ENCODE assay signal across 10 mouse cellular contexts in the genomic region with DNA sequence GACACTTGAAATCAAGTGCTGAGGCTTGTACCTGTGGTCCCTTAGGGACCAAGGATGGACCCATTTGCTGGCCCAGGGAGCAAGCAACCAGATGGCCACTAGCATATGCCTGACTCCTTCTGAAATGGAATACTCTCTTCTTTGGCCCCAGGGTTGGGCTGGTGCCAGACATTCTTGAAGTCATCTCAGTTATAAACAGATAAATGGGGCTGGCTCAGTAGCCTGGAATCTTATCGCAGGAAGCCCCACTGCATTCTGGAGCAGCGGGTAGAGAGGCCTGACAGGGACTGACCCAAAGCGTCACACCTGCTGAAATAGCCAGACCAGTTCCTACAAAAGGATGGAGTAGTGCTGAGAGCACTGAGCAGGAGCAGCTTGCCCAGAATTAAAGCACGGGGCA. TPM values are rescaled to one million over a fixed set of nuclear protein-coding genes. Genes with fewer than 3 reads are reported as not detected.
A peak's percentile ranks its signal among the peaks of the same experiment; 100 is the strongest.
DNase-seq lines count a peak whose midpoint lies in the region; ATAC-seq and TF ChIP-seq lines count a peak whose summit lies in the region.
"Had no signal": no experiment of that assay in that cellular context is flagged by ENCODE, and none has a peak within 500 bp of the region (broad histone marks: within the 10 kb centered on the region; RNA-seq: fewer than 3 reads in every experiment).

No protein-coding gene starts in this region.

- no peak overlapping the region for H3K9ac ChIP-seq in heart, embryonic 15.5 days
- H3K9ac ChIP-seq: liver, embryonic 13.5 days had no signal

- peak overlapping the region; percentile 0; the same call in 1 of the 2 replicates for H3K27ac ChIP-seq in heart, embryonic 15.5 days
- H3K27ac ChIP-seq in cerebellum, adult 2 months (ENCODE audit: insufficient read depth, low read length), result peak overlapping the region; percentile 17; the same call in 1 of the 2 replicates
- H3K27ac ChIP-seq in hindbrain, embryonic 10.5 days, result no peak overlapping the region
- H3K27ac ChIP-seq: layer of hippocampus, adult 2 months; liver, embryonic 13.5 days had no signal

- DNase-seq in heart, adult 11 months, result no peak
- DNase-seq in brain, adult 2 months (ENCODE audit: low read depth, low spot score), result peak; percentile 94
- DNase-seq in cerebellum, adult 2 months, result peak; percentile 70 to 85
- DNase-seq in kidney, postnatal 14 days, result peak; percentile 60
- DNase-seq in hindbrain, embryonic 10.5 days (ENCODE audit: low spot score), result no peak
- no peak for DNase-seq in layer of hippocampus, postnatal 10 days (ENCODE audit: low spot score in 2 of 2)
- DNase-seq: liver, embryonic 13.5 days had no signal

- no peaks in the 10 kb centered on the region for H3K27me3 ChIP-seq in heart, embryonic 15.5 days
- no peaks in the 10 kb centered on the region for H3K27me3 ChIP-seq in cerebellum, adult 2 months (ENCODE audit: control insufficient read depth, insufficient read depth, low read length)
- H3K27me3 ChIP-seq in hindbrain, embryonic 10.5 days (ENCODE audit: insufficient read depth, poor library complexity, severe bottlenecking), result no peaks in the 10 kb centered on the region
- H3K27me3 ChIP-seq: liver, embryonic 13.5 days had no signal

- no peaks in the 10 kb centered on the region for H3K9me3 ChIP-seq in heart, embryonic 15.5 days (replicated peaks)
- no peaks in the 10 kb centered on the region for H3K9me3 ChIP-seq in hindbrain, embryonic 10.5 days
- H3K9me3 ChIP-seq: liver, embryonic 13.5 days had no signal

- H3K4me2 ChIP-seq in heart, embryonic 15.5 days, result no peak overlapping the region
- H3K4me2 ChIP-seq: liver, embryonic 13.5 days had no signal

- H3K4me3 ChIP-seq in heart, embryonic 15.5 days, result no peak overlapping the region
- H3K4me3 ChIP-seq in cerebellum, adult 2 months (replicated peaks; ENCODE audit: insufficient read depth, low read depth, low read length), result no peak overlapping the region
- H3K4me3 ChIP-seq in hindbrain, embryonic 10.5 days, result no peak overlapping the region
- H3K4me3 ChIP-seq: layer of hippocampus, adult 2 months; liver, embryonic 13.5 days had no signal

- H3K4me1 ChIP-seq in heart, embryonic 15.5 days (replicated peaks), result peaks cover 14% of the 10 kb centered on the region
- H3K4me1 ChIP-seq in cerebellum, adult 2 months (ENCODE audit: control insufficient read depth, insufficient read depth, low read length), result peaks cover 17% of the 10 kb centered on the region
- no peaks in the 10 kb centered on the region for H3K4me1 ChIP-seq in hindbrain, embryonic 10.5 days (replicated peaks)
- H3K4me1 ChIP-seq: liver, embryonic 13.5 days had no signal

- no peak for TF ChIP-seq POLR2A in cerebellum, adult 2 months (IDR thresholded peaks at IDR 0.05; ENCODE audit: borderline replicate concordance, insufficient read depth, low read length)

- no peak for TF ChIP-seq CTCF in cerebellum, adult 2 months (IDR thresholded peaks at IDR 0.05; ENCODE audit: borderline replicate concordance, insufficient read depth, low read depth, low read length)

- WGBS in heart, embryonic 15.5 days, result 37% methylated on average over 4 of the region's 4 CpGs
- WGBS in cerebellum, adult 2 months, result 12% methylated on average over 4 of the region's 4 CpGs
- WGBS in hindbrain, embryonic 10.5 days, result 93% methylated on average over 4 of the region's 4 CpGs

- H3K36me3 ChIP-seq in heart, embryonic 15.5 days, result peaks cover 38% of the 10 kb centered on the region
- peaks cover 66% of the 10 kb centered on the region for H3K36me3 ChIP-seq in hindbrain, embryonic 10.5 days

- 0 out of 2 replicates have a peak, but pooled peaks have one; percentile 61 for ATAC-seq in heart, embryonic 15.5 days (replicated peaks; ENCODE audit: insufficient number of reproducible peaks, insufficient read depth, low FRiP score, low read depth)
- ATAC-seq: midbrain, embryonic 16.5 days had no signal

RNA-seq across cellular contexts. Expression of a gene that starts 10.2 kb away (rescaled TPM):
- polyA plus RNA-seq in heart, embryonic 15.5 days (2015; fragmentation: Nextera tagmentation; extraction: Ambion mirVana), result 24.3 and 24.5 TPM in 2 replicates
- polyA plus RNA-seq in cerebellum, adult 2 months (2012; rRNA removed), result 20.4 and 20.5 TPM in 2 replicates
- 16.1 and 17.7 TPM in 2 replicates for polyA plus RNA-seq in hindbrain, embryonic 10.5 days (2016; fragmentation: Nextera tagmentation; extraction: Ambion mirVana)
- total RNA-seq in layer of hippocampus, postnatal 10 days (2021), result 10 to 100 TPM; 16.7 to 17.0 TPM

Comparison
In these comparisons a context has a peak if more than half of its experiments do, and no peak if none do; other contexts are left out.
1. DNase-seq: peak in brain, adult 2 months (single experiment), cerebellum, adult 2 months (2 of 2) and kidney, postnatal 14 days (single experiment); none in heart, adult 11 months (single experiment), hindbrain, embryonic 10.5 days (single experiment) and layer of hippocampus, postnatal 10 days (0 of 2).